Mouse (Mus musculus) T-cell, adult 2 months (primary cell): ENCODE data around the gene Sqstm1.
"Not testable (repeated sequence)": the region's sequence is repeated elsewhere in the genome, so short reads cannot be mapped to it uniquely, and the experiment has no call there.

Source experiments
- DNase-seq: peaks from one replicate; pipeline ENCODE4 v3.0.0; 2022; ENCODE audit warnings: low spot score

The Sqstm1 gene

DNA sequence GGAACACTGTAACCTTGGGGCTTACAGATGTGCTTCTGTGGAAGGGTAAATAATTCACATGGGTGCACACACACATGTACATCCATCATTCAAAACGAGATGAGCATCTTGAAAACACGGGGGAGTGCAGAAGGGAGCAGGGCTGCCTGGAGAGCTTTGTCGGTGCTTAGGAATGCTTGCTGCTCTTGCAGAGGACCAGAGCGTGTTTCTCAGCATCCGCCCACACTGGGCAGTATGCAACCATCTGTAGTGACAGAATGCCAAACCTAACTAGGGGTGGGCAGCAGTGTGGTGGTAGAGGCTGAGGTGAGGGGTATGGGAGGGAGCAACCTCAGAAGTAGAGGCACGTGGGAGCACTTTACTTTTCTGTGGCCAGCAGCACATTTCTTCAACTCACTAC lies 33.5 kb downstream of the Sqstm1 start:
- no peak for DNase-seq

DNA sequence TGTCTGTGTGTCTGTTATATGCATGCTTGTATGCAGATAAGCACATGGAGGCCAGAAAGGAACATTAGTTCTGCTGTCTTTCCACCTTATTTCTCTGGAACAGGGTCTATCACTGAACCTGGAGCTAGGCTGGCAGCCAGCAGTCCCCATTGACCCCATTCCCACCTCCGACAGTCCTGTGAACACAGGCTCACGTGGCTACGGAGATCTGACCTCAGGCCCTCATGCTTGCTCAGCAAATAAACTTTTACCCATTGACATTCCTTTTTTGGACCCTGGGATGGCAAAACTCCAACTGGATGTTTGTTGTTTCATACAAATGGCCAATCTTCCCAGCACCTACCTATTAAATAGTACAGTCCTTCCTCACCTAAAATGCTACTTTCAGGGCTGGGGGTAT lies 34.3 kb downstream of the Sqstm1 start:
- DNase-seq = no peak

DNA sequence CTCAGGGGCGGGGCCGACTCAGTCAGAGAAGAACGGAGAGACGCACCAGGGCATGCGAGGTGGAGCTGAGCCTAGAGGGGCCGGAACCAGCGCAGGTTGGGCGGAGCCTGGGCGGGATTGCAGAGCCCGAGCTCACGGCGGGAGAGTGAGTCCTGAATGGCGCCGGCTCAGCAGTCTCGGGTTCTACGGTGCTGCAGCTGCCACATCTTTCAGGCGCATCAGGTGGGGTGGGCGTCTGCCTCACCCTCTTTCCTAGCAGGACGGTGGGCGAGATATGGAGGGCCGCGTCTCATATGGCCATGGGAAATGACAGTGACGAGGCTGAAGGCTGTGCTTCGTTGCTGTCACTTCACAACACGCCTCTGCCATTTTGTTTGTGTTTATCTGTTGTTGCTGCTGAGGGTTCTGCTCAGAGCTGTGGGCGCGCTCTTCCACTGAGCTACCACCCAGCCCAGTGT lies 35.9 kb downstream of the Sqstm1 start:
- DNase-seq = peak; percentile 98

DNA sequence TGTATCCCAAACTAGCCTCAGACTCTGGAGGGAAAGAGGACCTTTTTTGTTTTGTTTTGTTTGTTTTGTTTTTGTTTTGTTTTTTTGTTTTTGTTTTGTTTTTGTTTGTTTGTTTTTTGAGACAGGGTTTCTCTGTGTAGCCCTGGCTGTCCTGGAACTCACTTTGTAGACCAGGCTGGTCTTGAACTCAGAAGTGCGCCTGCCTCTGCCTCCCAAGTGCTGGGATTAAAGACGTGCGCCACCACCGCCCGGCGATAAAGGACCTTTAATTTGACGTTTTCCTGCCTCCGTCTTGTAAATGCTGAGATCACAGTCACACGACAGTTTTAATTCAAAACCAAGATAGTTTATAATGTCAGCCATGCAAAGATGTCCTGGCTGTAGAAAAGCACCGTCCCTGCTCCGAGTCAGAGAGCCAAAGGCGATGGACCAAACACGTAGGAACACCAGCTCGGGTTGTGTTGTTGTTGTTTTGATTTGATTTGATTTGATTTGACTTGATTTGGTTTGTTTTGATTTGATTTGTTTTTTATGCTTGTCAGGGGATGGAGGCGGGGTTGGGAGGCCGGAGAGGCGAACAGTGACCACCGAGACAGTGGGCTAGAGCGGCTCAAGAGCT lies 36.4 kb downstream of the Sqstm1 start, which contains the start of gene Mrnip:
TSS of gene Mrnip (plus strand) at position 334 of the 619 bp plus-strand sequence.
- not testable (repeated sequence) for DNase-seq

DNA sequence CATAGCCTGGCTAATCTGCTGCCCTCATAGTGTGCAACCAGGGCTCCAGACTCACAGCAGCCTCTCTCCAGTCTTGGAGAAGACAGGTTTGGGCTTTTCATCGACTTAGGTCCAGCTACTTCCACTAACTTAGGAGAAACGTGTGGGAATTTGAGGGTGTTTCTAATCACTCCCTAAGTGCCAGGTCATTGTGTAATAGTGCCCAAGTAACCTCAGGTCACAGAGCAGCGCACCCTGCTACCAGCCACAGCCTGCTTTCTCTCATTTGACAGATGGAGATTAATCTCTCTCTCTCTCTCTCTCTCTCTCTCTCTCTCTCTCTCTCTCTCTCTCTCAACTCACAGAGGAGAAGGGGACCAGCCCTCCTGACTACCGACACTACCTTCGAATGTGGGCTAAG lies 42.3 kb downstream of the Sqstm1 start:
- no peak for DNase-seq

DNA sequence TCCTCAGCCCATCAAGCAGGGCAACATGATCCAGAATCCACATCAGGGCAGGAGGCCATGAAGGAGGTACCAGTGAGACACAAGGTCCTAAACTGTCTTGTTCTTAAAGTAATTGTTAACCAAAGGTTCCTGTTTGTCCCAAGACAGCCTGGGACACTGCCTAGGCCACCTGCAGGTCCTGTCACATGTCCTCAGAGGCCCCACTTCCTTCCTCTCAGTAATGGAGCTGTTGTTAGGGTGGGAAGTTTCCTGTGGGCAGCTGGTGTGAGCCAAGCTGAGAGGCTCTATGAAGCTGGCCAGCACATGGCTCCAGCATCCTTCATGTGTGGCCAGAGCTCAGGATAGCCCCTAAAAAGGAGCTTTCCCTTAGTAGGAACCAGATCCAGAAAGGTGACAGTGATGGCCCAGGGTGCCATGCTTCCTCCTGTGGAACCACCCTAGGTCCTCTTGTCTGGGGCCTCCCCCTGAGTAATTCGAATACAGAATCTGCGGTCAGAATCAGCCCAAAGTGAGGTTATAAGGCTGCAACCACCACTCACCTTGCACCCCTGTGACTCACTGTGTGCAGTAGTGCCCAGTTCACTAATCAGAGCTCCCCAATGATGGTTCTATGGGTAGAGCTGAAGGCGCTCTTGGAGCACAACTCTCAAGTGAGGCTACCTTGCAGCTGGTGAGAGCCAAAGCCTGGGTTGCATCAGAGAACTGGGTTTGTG lies 48.1 kb downstream of the Sqstm1 start:
- no peak for DNase-seq

DNA sequence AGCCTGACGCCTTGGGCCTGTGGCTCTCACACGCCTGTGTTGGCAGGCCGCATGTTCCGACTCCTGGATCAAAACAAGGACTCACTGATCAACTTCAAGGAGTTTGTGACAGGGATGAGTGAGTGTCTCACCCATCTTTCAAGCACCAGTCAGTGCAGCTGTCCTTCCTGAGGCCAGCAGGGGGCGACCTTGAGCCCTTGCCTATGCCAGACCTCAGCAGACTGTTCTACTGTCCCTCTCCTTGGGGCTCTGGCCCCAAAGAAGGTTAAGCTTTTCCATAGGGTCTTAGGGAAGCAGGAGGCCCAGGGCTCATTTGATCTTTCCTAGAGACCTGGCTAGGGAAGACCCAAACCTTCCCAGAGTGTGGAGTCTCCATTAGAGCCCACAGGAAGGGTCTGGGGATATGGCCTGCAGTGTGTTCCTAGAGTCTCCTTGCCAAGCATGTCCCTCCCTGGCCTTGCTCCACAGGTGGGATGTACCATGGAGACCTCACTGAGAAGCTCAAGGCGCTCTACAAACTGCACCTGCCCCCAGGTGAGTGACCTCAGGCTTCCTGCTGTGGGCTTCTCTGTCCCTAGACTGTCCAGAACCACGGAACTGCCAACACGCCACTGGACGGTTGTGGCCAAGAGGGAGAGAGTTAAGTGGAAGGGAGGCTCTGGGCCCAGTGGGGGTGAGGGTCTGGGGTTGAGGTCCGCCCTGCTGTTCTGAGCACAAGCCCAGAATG lies 48.9 kb downstream of the Sqstm1 start:
- DNase-seq = peak; percentile 42

DNA sequence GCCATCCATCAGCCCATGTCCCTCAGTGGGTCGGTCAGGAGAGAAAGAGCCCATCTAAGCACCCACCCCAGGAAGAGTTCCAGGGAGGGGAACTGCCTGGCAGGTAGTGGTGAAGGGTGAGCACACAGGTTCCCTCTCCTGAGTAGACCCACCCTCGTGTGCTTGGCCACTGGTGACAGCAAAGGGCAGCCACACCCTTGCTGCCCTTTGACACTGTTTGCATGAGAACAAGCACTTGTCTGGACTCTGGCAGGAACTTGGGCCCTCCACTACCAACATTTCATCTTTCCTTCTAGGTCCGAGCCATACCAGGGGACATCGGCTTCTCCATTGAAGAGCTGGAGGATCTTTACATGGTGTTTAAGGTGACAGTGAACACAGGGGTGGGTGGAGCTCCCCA lies 51.3 kb downstream of the Sqstm1 start:
- DNase-seq = no peak

DNA sequence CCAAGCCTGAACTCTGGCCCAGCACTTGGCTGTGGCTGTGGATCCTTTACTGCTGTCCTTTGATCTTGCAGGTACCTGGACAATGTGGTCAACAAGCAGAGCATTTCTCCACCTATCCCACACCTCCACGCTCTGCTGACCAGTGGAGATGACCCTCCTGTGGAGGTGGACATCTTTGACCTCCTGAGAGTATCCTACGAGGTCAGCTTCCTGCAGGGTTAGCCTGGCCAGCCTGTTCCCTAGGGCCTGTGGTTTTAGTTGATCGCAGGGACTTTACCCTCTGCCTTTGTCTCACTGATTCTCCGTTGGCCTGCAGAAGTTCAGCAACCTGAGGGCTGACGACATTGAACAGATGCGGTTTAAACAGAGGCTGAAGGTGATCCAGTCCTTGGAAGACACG lies 52.3 kb downstream of the Sqstm1 start:
- no peak for DNase-seq

DNA sequence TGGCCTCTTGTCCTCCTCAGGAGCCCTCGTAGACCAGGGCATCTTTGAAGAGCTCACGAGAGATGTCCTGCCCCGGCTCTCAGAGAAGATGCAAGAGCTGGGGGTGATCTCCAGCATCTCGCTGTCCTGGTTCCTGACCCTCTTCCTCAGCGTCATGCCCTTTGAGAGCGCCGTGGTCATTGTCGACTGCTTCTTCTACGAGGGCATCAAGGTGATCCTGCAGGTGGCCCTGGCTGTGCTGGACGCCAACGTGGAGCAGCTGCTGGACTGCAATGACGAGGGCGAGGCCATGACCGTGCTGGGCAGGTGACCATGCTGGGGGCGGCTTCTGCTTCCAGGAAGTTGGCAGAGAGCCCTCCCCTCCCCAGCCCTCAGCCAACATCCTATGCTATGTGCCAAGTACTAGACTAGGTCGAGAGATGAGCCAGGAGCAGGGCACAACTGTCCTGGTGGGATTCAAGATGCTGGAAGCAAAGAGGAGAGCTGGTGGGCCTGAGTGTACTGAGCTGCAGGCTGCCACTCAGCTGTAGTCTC lies 53.8 kb downstream of the Sqstm1 start:
- DNase-seq = no peak

DNA sequence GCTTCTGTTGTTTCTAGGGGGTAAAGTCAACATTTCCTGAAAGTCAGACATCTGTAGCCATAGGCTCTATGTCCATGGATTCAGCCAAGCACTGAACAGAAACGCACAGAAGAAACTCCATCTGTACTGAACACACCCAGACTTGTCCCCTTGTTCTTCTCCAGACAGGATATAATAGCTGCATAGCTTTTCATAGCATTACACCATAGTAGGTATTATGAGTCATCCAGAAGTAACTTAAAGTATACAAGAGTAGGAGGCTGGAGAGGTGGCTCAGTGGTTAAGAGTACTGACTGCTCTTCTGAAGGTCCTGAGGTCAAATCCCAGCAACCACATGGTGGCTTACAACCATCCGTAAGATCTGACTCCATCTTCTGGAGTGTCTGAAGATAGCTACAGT lies 54.8 kb downstream of the Sqstm1 start:
- DNase-seq = no peak

DNA sequence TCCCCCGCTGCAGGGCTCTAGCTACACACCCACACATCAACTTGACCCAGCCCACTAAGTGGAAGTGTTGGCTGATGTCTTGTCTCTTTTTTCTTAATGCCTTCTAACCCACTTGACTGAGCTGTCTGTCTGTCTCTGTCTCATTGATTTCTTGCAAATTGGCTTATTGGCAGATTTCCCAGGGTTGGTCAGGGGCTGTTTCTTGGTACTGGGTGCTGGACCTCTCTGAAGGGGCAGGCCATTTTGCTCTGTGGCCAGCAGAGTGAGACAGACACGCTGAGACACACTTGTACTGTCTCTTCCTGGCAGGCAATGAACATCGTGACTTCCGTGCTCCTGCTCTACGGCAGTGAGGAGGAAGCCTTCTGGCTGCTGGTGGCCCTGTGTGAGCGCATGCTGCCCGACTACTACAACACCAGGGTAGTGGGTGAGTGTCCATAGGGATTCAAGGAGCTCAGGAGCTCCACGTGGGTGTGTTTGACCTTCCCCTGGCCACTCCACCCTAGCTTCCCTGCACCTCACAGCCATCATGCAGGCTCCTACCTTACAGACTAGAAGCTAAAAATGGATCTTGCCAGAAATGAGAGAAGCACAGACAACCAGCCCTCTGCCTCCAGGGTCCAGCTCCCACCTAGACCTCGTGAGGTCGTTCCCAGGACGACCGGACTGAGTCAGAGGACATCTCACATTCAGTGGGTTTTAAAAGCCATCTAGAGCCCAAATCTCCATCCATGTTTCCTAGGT lies 55.7 kb downstream of the Sqstm1 start:
- no peak for DNase-seq

DNA sequence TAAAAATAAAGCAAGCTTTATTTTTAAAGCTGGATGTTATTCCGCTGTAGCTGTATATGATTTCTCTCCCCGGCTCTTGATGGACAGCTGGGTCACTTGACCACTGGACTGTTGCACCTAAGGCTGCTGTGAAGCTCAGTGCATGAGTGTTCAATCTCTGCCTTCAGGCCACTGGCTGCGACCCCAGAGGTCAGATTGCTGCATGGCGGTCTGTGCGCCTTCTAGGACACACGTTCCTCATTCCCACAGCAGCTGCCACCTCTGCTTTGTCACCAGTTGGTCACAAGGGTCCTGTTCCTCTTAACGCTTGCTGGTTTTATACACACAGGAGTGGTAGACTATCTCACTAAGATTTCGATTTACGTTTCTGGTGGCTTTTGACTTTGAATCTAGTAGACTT lies 56.5 kb downstream of the Sqstm1 start:
- no peak for DNase-seq

DNA sequence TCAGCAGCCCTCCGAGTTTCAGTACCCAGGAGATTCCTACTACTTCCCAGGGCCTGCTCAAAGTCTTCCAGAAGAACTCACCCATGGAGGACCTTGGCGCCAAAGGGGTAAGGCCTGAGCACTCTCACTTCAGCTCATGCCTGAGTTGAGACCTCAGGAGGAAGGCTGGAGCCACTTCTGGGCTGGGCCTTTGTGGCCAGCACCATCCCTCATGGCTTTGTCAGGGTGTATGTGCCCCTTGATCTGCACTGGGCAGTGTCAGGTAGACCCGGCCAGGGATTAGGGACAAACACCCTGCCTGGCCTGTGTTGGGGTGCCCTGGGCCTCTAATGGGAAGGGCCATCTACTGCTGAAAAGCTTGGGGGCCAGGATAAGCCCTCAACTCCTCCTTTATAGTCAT lies 59.3 kb downstream of the Sqstm1 start:
- no peak for DNase-seq

DNA sequence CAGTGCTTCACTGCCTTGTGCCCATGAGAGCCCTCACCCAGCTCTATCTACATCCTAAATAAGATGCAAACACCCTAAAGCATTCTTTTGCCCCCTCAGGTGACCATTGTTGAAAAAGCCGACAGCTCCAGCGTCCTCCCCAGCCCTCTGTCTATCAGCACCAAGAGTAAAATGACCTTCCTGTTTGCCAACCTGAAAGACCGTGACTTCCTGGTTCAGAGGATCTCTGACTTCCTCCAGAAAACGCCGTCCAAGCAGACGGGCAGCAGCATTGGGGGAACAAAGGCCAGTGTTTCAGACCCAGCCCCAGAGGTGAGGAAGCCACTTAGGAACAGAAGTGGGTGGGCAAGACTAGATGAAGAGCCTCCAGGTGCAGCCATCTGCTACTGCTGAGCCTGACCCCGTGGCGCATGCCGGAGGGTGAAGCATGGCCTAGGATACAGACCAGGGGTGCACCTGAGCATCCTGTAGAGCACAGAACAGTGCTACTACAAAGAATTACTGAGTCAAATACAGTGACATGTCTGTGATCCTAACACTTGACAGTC lies 61.0 kb downstream of the Sqstm1 start:
- DNase-seq = no peak
